8 mouse cellular contexts compared by ENCODE assay signal in the genomic region with DNA sequence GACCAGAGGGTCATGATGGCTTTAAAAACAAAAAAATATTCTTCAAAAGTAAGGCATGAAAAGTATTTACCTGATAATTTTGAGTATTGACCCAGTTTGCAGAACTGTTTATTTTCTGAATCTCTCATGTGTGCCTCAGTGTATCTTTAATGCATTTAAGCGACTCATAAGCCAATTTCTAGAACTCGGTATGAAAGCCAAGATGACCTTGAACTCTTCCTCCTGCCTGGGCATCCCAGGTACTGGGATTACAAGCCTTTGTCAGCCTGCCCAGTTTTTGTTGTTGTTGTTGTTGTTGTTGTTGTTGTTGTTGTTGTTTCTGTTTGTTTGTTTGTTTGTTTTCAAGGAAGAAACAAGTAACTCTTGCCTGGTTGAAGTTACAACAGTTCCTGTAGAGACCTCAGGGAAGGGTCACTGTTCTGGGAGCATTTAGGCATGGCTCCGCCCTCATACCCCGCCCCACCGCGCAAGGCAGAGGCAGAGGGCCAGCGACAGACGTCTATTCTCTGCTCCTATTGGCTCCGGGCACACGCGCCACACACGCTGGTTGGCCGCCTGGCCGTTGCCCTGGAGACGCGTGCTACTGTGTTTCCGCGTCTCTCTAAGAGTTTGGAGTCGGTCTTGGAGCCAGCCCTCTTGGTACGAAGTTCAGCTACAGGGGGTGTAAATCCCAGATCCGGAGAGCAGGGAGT. TPM values are rescaled to one million over a fixed set of nuclear protein-coding genes. Genes with fewer than 3 reads are reported as not detected.
A peak's percentile ranks its signal among the peaks of the same experiment; 100 is the strongest.
DNase-seq lines count a peak whose midpoint lies in the region; ATAC-seq and TF ChIP-seq lines count a peak whose summit lies in the region.

A gene (plus strand): TSS at position 584 of the 692 bp plus-strand sequence.

- TF ChIP-seq EP300 in liver, postnatal 0 days (IDR thresholded peaks at IDR 0.05; ENCODE audit: low read depth), result no peak

- TF ChIP-seq CTCF in liver, postnatal 0 days (IDR thresholded peaks at IDR 0.05; ENCODE audit: low read depth), result no peak

- peaks cover 0 to 7% of the 10 kb centered on the region in 2 experiments; a peak in 1 of 4 replicates for H3K4me1 ChIP-seq in ES-E14 (ENCODE audit: control insufficient read depth in 2 of 2, insufficient read depth in 2 of 2, low read length in 2 of 2, poor library complexity in 1 of 2)
- peaks cover 5% of the 10 kb centered on the region; the same call in 1 of the 2 replicates for H3K4me1 ChIP-seq in forebrain, embryonic 15.5 days
- H3K4me1 ChIP-seq in liver, postnatal 0 days (ENCODE audit: insufficient read depth), result no peaks in the 10 kb centered on the region; the same call in 1 of the 2 replicates
- H3K4me1 ChIP-seq in neural tube, embryonic 13.5 days (replicated peaks), result peaks cover 7% of the 10 kb centered on the region

- ATAC-seq in forebrain, embryonic 15.5 days (replicated peaks), result peak; percentile 100
- peak; percentile 100 for ATAC-seq in liver, postnatal 0 days
- ATAC-seq in neural tube, embryonic 13.5 days (ENCODE audit: low read depth), result peak; percentile 100

- in situ Hi-C loops in ES-E14 (cut with MboI; ENCODE audit: low sequenced_read_pairs in 2 of 2, unreplicated experiment in 2 of 2), result no loop called here

- peak within 1 kb of the TSS; percentile 47; the same call in 1 of the 2 replicates for H3K9ac ChIP-seq in ES-E14 (ENCODE audit: insufficient read depth, low read depth, low read length, poor library complexity, severe bottlenecking)
- H3K9ac ChIP-seq in forebrain, embryonic 15.5 days (replicated peaks), result no peak within 1 kb of the TSS
- no peak within 1 kb of the TSS for H3K9ac ChIP-seq in liver, postnatal 0 days (replicated peaks)
- peak within 1 kb of the TSS; percentile 59 for H3K9ac ChIP-seq in neural tube, embryonic 13.5 days

- H3K4me3 ChIP-seq in ES-E14 (ENCODE audit: insufficient read depth in 1 of 2, low read depth in 1 of 2, low read length in 2 of 2, poor library complexity in 1 of 2, severe bottlenecking in 1 of 2), result peak within 1 kb of the TSS; percentile 70 to 72
- peak within 1 kb of the TSS; percentile 45 for H3K4me3 ChIP-seq in forebrain, embryonic 15.5 days
- H3K4me3 ChIP-seq in liver, postnatal 0 days (ENCODE audit: low read depth, low read length), result peak within 1 kb of the TSS; percentile 47
- peak within 1 kb of the TSS; percentile 54 for H3K4me3 ChIP-seq in neural tube, embryonic 13.5 days

- H3K27ac ChIP-seq in ES-E14 (ENCODE audit: insufficient read depth, low read depth, low read length, poor library complexity, severe bottlenecking), result no peak within 1 kb of the TSS
- H3K27ac ChIP-seq in forebrain, embryonic 15.5 days (replicated peaks), result no peak within 1 kb of the TSS
- no peak within 1 kb of the TSS for H3K27ac ChIP-seq in liver, postnatal 0 days (ENCODE audit: low read depth)
- no peak within 1 kb of the TSS for H3K27ac ChIP-seq in neural tube, embryonic 13.5 days (replicated peaks)

- H3K4me2 ChIP-seq in forebrain, embryonic 15.5 days (replicated peaks), result peak within 1 kb of the TSS; percentile 89
- peak within 1 kb of the TSS; percentile 78 for H3K4me2 ChIP-seq in liver, postnatal 0 days (ENCODE audit: low read depth, low read length)
- H3K4me2 ChIP-seq in neural tube, embryonic 13.5 days, result peak within 1 kb of the TSS; percentile 89

- WGBS in forebrain, embryonic 15.5 days, result 4% methylated on average over 21 of the region's 21 CpGs
- WGBS in liver, postnatal 0 days (ENCODE audit: insufficient replicate concordance), result 4% methylated on average over 21 of the region's 21 CpGs
- WGBS in neural tube, embryonic 13.5 days, result 5% methylated on average over 21 of the region's 21 CpGs

- peak; percentile 87 for DNase-seq in ES-E14 (ENCODE audit: low read depth, low spot score)
- DNase-seq in cerebellum, adult 18-20 months, result peak; percentile 45 to 46
- peak; percentile 81 to 87 for DNase-seq in heart, postnatal 14 days
- DNase-seq in layer of hippocampus, adult 11-12 months (ENCODE audit: low spot score), result peak; percentile 87
- DNase-seq in liver, postnatal 0 days, result peak; percentile 85
- peak; percentile 60 for DNase-seq in telencephalon, adult 2 months (ENCODE audit: low read depth, low spot score)

- intact Hi-C loops in heart, postnatal 14 days (cut with DNase I), result no loop called here

- no peaks in the 10 kb centered on the region for H3K36me3 ChIP-seq in ES-E14 (ENCODE audit: control insufficient read depth, insufficient read depth, low read length, poor library complexity, severe bottlenecking)
- no peaks in the 10 kb centered on the region for H3K36me3 ChIP-seq in forebrain, embryonic 15.5 days
- H3K36me3 ChIP-seq in liver, postnatal 0 days (replicated peaks; ENCODE audit: insufficient read depth, low read length), result no peaks in the 10 kb centered on the region
- no peaks in the 10 kb centered on the region for H3K36me3 ChIP-seq in neural tube, embryonic 13.5 days

- peaks cover 18% of the 10 kb centered on the region; the same call in 1 of the 2 replicates for H3K27me3 ChIP-seq in forebrain, embryonic 15.5 days
- H3K27me3 ChIP-seq in liver, postnatal 0 days (ENCODE audit: insufficient read depth, low read length), result 0 out of 2 replicates have a peak, but pooled peaks cover 6% of the 10 kb centered on the region
- H3K27me3 ChIP-seq in neural tube, embryonic 13.5 days, result peaks cover 26% of the 10 kb centered on the region

- no peaks in the 10 kb centered on the region for H3K9me3 ChIP-seq in ES-E14 (ENCODE audit: control insufficient read depth, insufficient read depth, low read depth, low read length)
- no peaks in the 10 kb centered on the region for H3K9me3 ChIP-seq in forebrain, embryonic 15.5 days
- no peaks in the 10 kb centered on the region for H3K9me3 ChIP-seq in liver, postnatal 0 days (ENCODE audit: low read length)
- H3K9me3 ChIP-seq in neural tube, embryonic 13.5 days, result no peaks in the 10 kb centered on the region

TF ChIP-seq in ES-E14, 5 proteins besides CTCF, POLR2A, EP300 and RAD21:
- TF ChIP-seq HCFC1 (IDR thresholded peaks at IDR 0.05; ENCODE audit: borderline replicate concordance, insufficient read depth, low read length) (peak; percentile 53; the same call in 1 of the 2 replicates), ZNF384 (IDR thresholded peaks at IDR 0.05; ENCODE audit: low read depth, low read length) (no peak)

RNA-seq across cellular contexts. Expression of the gene that starts here (rescaled TPM):
- total RNA-seq in ES-E14 (2012; rRNA removed), result 0.18 and 0.32 TPM in 2 replicates
- polyA plus RNA-seq in forebrain, embryonic 15.5 days (2015; fragmentation: Nextera tagmentation; extraction: Ambion mirVana), result 0.64 and 1.6 TPM in 2 replicates
- total RNA-seq in heart, postnatal 14 days (2021), result 1 to 10 TPM; 1.1 TPM
- polyA plus RNA-seq in liver, postnatal 0 days (2015; fragmentation: Nextera tagmentation; extraction: Ambion mirVana), result 0.11 and 0.14 TPM in 2 replicates
- polyA plus RNA-seq in neural tube, embryonic 13.5 days (2015; fragmentation: Nextera tagmentation; extraction: Ambion mirVana), result 0.84 and 1.0 TPM in 2 replicates

Comparison
In these comparisons a context has a peak if more than half of its experiments do, and no peak if none do; other contexts are left out.
1. Peak in DNase-seq, H3K4me3 ChIP-seq and H3K9ac ChIP-seq in ES-E14; RNA of the gene not detected or under 1 TPM.
2. Peak in DNase-seq, ATAC-seq, H3K4me3 ChIP-seq and H3K4me2 ChIP-seq in liver, postnatal 0 days; RNA of the gene not detected or under 1 TPM.